Mouse (Mus musculus) cerebellum, adult 9-11 months (tissue): Measurements from ENCODE around the gene Hdac8.

Experiments
- DNase-seq: peaks from one replicate; pipeline ENCODE4 v3.0.0; 2022

Gene Hdac8

GRCm38 (mm10) chrX:102339396-102340155 is 165.6 kb downstream of the Hdac8 start:
- no peak for DNase-seq

DNA sequence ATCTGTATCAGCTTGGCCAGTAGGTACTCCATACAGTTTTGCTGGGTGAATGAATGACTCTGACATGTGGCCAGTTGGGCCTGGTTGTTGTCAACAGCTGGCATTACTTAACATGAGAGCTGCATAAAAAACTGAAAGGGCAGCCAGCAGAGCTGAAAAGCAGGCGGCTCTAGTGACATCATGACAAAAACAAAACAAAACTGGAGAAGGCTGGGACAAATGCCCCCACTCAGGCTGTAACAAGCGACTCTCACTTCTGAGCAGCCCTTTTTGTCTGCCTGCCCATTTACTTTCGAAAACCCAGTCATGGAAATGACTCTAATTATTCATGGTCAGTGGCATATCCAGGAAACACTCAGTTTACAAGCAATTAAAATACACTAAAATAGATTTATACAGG is 185.5 kb downstream of the Hdac8 start:
- DNase-seq: no peak

DNA sequence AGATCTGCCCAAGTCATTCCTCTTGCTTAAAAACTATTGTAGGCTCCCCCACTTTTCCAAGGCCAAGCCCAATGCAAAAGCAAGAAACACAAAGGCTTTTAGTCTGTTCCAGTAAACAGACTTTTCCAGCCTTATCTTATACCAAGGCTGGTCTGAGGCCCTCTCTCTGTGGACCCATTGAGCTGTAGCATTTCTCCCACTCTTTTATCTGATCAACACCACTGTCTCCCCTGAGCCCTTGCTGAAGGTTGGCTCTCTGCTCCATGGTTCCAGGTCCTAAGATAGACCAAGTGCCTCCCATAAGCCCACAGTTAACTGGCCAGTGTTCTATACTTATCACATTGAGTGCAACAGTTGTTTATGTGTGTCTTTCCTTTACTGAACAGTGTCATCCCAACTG is 185.9 kb downstream of the Hdac8 start:
- no peak for DNase-seq

GRCm38 (mm10) chrX:102318782-102319181 is 186.4 kb downstream of the Hdac8 start:
- no peak for DNase-seq

- DNase-seq: no peak
Measured at GRCm38 (mm10) chrX:102311119-102311518, 194.0 kb downstream of the Hdac8 start.

GRCm38 (mm10) chrX:102307511-102307910 is 197.6 kb downstream of the Hdac8 start:
- no peak for DNase-seq

GRCm38 (mm10) chrX:102305806-102306205 is 199.4 kb downstream of the Hdac8 start:
- DNase-seq: no peak

DNA sequence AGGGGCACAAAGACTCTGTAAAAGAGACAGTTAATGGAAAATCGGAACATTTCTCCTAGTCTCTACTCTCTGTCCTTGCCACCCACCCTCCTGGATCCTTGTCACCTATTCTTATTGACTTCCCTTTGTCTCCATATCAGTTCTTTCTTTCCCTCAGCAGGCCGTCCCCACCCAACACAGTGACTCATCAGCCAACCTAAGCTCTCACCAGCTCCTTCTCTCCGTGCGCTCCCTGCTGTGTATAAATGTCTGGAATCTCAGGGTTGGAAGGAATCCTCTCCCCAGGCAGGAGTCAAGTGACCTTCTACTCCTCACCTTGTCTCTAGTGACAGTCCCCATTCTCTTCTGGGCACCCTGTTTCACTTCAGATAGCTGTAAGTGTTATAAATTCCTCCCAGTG is 200.2 kb downstream of the Hdac8 start:
- DNase-seq: no peak

GRCm38 (mm10) chrX:102302476-102302875 is 202.7 kb downstream of the Hdac8 start:
- no peak for DNase-seq

DNA sequence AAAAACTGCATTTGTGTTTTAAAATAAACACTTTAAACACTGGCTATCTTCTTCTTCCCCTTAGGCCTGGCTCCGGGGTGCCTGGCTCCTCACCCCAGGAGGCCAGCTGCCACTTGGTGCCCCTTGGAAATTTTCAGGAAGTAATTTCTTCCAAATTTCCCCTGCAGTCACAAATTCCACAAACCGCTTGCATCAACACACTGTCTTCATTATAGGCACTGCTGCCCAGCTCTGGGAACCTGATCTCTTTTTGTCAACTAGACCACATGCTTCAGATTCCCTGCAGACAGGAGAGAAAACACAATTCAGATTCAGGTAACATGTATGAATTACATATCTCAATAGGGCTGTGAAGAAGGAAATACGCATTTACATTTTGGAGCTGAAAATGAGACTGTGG is 220.3 kb downstream of the Hdac8 start:
- DNase-seq: no peak

- DNase-seq: no peak
Measured at GRCm38 (mm10) chrX:102262620-102263345, 242.4 kb downstream of the Hdac8 start.

DNA sequence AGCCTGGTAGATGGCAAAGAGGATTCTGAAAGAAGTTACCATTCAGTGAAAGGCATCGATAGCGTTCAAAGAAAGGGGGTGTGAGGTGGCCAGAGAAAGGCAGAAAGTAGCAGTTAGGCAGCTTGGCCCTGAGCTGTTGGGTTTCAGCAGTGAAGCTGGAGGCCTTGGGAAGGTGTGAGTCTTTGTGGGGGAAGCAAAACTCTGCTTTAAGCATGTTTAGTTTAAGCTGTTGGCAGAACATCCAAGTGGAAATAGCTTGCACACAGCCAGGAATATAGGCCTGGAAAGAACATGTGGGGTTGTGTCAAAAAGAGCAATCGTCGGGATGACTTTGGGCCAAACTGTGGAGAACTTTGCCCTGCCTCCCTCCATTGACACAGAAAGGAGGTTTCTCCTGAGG is 245.4 kb downstream of the Hdac8 start:
- DNase-seq: no peak

- peak; percentile 34 for DNase-seq
Measured at GRCm38 (mm10) chrX:102253892-102254291, 251.3 kb downstream of the Hdac8 start.

DNA sequence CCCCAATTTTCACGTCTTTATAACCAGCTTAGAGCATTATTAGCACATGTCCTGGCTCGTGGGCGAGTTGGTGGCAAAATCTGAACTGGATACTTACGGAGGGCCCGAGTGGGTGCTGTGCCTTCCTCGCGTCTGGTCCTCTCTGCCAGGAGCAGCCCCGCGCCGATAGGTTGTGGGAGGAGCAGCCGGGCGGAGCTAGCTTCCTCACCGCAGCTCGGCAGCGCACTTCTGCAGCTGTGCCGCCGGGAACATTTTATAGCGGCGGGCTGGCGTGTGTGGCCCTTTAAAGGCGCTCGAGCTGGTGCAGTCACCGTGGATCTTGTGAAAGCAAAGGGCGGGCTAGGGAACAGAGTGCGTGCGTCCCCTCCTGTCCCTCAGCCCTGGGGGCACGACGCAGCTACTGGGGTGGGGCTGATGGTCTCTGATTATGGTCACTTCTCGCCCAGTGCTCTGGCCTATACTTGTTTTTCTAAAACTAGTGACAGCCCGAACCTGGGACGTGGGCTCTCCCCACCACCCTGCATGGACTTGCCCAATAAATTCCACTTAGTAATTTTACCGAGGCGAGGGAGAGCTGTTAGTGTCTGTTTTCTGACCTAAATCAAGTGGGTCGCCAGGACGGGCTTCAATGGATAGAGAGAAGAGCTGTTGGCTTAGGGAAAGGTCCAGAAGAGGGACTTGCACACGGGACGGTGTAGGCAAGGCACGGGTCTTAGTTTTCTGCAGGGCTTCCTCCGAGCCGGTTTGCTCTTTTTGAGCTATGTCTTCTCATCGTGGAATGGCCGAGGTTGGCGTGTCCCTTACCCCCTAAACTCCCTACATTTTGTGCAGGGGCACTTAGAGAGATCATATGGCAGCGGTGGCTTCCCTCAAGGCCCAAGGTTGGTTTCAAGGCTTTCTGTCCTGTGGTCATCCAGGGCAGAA is 253.0 kb downstream of the Hdac8 start, which contains the start of gene Cited1:
Gene Cited1, minus strand, starts transcription at position 245 of the 924 bp plus-strand sequence.
- DNase-seq: peak; percentile 62

GRCm38 (mm10) chrX:102251221-102251936 is 253.8 kb downstream of the Hdac8 start:
- peak; percentile 9 for DNase-seq

- DNase-seq: no peak
Measured at GRCm38 (mm10) chrX:102250891-102251170, 254.3 kb downstream of the Hdac8 start.

GRCm38 (mm10) chrX:102250150-102250890 is 254.8 kb downstream of the Hdac8 start:
- DNase-seq: no peak

- DNase-seq: no peak
Measured at GRCm38 (mm10) chrX:102244334-102244733, 260.8 kb downstream of the Hdac8 start.
